Mouse (Mus musculus) left cerebral cortex, postnatal 4 days (tissue): Measurements from ENCODE around the gene Fam174a. TPM values are rescaled to one million over a fixed set of nuclear protein-coding genes. Genes with fewer than 3 reads are reported as not detected.

Experiments used
- DNase-seq: peaks from one replicate; pipeline ENCODE4 v3.0.0-alpha.2; 2022
- intact Hi-C: fragments of 180-260 bp; cut with DNase I; formaldehyde crosslinking; loops from one replicate; pipeline ENCODE4 v1.15.1; 2025
- total RNA-seq, 2 experiments: library from RNA; stranded (reverse); gene quantifications; 2 replicates each; pipeline ENCODE4 v1.2.3; 2021

The Fam174a gene
- total RNA-seq = 10 to 100 TPM; 17.2 to 17.9 TPM

DNA sequence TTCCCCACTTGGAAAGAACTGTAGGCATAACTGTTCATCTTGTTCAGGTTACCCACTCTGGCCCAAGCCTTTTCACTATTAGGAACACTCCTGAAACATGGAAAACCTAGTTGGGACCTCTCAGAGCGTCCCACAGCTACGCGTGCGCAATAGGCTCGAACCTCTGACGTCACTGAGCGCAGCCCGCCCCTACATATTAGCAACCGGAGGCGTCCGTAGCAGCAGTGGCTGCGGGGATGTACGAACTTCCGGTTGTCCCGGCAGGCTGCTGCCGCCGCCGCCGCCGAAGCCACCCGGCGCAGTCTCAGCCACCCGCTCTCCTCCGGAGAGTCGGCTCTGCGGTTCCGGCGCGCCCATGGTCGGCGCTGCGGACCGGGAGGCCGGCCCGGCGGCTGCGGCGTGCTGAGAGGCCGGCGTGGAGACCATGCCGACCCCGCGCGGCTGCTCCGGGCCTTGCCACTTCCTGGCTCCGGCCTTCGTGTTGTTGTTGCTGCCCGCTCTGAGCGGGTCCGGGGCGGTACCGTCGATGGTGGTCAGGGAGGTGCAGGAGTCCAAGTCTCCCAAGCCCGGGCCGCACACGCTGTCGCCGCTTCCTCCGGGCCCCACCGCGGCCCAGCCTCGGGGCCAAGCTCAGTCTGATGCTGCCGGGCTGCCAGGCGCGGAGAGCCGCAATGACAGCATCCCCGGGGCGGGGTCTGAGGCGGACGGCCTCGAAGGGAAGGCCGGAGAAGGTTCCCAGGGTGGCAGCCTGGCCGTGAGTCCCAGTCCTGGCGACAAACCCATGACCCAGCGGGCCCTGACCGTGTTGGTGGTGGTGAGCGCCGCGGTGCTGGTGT is at the start of gene Fam174a:
TSS of gene Fam174a (plus strand) at position 231 of the 836 bp plus-strand sequence.
- peak; percentile 93 for DNase-seq
- intact Hi-C loops = loop anchor here (10.0 kb wide), 1 partner anchor 1169 kb away; no protein-coding TSS in a partner anchor

DNA sequence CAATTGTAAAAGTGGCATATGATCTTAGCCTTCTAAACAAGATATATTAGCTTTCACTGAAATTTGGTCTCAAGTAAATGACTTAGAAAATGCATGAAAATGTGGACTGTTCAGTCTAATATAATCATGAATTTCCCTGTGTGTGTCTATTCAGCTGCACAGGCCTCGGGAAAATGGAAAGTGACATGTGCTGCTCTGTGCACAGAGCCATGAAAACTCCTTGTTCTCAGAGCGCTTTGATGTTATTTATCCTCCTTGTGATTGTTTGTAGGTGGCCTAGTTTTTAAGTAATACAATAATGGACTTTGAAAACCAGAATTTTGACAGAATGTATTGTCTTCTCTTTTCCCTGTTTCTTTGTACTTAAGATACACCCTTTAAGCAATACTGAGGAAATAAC is 49.6 kb upstream of the Fam174a start:
- intact Hi-C loops = no loop called here
- no peak for DNase-seq

DNA sequence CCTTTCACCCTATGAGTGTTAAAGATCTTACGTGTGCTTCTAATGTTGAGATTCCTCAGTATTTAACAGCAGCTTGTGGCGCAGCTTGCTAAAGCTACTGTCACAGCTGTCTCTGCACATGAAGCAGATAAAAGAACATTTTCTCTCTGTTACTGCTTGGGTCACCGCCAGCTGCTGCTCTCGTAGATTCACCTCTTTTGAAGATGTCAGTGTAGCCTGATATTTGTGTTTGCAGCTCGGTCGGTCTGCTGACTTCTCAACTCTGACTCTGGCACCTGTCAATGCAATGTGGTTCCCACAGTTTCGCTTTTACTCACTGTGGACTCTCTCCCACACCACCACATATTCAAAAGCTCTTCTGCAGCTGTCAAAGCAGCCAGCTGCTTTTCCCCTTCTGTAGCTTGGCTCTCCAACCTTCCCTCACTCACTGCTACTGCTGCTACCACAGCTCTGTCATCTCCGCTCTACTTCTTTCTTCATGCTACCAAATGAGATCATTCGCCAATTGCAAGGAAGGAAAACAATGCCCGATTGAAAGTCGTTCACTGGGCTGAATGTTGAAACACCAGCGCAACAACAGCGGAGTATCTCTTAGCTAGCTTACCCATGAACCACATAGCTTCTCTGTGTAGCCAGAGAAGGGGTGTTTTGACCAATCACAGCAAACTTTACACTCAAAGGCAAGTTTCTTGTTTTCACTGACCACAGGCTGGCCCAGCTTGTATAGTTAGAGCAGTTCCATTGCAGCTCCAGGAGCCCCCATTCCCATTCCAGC is 45.3 kb upstream of the Fam174a start:
- DNase-seq = no peak
- intact Hi-C loops = no loop called here

DNA sequence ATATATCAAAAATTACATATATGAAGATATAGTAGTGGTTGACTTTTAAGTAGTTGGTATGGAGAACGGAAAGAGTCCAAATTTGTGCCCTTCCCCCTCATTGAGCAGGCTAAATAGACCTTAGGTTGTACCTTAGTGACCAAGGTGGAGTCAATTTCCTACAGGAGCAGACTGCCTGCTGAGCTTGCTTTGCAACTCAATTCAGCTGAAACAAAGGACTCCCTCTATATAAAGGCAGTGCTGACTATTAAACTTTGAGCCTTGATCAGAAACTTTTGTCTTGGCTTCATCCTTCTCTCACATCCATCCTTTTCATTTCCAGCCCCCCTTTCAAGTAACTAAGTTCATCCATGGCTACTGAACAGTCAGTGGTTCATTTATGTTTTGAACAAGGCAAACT is 40.1 kb upstream of the Fam174a start:
- intact Hi-C loops = no loop called here
- DNase-seq = no peak

DNA sequence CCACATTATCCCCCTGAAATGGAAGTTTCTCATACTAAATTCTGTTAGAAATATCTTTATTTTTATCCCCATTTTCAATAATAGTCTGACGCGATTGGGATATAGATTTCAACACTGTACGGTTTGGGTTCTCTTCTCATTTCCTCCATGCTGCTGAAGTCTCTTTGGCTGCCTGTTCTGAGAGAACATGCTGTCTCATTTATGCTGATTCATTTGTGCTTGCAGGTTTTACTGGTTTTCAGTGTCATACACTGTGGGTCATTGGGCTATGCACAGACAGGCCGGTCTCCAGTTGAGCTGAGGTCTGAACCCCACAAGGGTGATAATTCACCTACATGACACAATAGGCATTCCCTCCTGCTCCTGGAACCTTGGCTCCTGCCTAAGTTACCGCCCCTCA is 5.1 kb upstream of the Fam174a start:
- no peak for DNase-seq
- intact Hi-C loops = no loop called here

DNA sequence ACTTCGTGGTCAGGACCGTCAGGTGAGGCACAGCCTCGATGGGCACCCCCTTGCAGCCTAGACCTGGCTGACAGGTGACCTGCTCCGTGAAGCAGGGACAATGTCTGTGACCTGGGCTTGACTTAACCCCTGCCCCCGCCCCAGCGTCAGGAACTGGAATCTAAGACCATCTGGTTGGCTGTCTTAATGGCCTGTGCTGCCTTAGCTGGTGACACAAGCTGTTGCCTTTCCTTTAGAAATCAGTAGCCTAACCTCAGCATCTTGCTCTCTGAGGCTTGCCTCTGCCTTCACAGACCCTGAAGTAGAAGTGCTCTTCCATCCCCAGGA is 769 bp downstream of the Fam174a start:
- intact Hi-C loops = loop anchor here (10.0 kb wide), 1 partner anchor 1169 kb away; no protein-coding TSS in a partner anchor
- DNase-seq = no peak

DNA sequence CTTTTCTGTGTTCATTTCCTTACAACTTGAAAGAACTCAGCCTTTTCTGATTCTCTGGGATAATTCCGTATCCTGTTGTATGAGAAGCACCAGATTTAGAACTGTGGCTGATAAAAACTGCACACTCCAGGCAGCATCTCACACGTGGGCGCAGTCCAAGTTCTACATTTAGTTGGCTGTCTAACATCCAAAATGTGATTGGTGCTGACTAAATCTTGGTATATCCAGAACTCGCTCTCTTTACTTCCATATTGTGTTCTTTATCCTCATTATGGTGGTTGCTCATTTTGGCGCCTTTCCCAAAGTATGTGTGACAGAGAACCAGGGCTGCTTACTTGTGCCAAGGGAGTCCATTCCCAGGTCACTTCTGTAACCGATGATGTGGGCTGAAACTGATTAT is 2.6 kb downstream of the Fam174a start:
- DNase-seq = peak; percentile 3
- intact Hi-C loops = loop anchor here (10.0 kb wide), 1 partner anchor 1171 kb away; no protein-coding TSS in a partner anchor

DNA sequence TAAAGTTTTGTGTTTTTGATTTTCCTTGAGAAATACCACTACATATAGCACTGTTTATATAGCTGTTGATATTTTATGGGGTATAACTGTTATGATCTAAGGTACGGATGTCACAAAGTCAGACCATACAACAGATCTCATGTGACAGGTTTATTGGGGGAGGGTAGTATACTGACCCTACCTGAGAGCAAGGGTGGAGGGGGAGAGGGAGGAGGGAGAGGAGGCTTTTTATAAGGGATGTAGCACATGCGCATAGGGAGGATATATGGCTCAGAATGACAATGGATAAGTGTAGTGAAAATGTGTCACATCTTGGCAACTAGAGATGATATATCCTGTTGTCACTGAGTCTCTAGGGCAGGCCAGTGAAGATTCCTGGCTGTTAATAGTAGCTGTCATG is 8.8 kb downstream of the Fam174a start:
- intact Hi-C loops = no loop called here
- DNase-seq = no peak

DNA sequence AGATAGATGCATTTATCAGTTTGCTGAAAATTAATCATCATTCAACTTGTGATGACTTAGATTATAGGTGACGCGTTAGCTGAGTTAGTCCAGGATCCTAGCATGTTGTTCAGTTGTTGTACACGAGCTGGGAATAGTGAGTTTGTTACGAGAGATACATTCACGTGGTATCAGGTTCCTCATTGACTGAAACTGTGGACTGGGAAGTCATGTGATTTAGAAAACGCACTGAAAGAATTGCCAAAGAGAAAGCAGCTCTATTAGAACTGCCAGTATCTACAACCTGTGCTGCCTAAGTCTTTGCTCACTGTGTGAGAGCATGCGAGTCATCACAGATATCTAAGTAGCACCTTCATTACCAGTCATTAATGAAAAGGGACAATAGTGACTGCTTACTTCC is 9.6 kb downstream of the Fam174a start:
- no peak for DNase-seq
- intact Hi-C loops = no loop called here

DNA sequence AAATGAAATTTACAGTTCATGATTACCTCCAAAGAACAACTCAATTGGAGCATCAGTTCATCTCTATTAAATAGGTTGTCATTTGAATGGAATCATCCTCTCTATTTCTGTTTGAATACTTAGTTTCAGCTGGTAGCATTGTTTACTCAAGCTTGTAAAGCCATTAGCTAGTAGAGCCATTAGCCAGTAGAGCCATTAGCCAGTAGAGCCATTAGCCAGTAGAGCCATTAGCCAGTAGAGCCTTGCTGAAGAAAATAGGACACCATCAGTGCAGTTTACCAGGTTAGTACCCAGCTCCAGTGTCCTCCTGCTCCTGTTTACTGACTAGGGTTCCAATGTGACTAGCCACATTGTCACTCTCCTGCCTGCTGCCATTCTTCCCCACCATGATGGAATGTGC is 13.4 kb downstream of the Fam174a start:
- intact Hi-C loops = no loop called here
- DNase-seq = no peak

DNA sequence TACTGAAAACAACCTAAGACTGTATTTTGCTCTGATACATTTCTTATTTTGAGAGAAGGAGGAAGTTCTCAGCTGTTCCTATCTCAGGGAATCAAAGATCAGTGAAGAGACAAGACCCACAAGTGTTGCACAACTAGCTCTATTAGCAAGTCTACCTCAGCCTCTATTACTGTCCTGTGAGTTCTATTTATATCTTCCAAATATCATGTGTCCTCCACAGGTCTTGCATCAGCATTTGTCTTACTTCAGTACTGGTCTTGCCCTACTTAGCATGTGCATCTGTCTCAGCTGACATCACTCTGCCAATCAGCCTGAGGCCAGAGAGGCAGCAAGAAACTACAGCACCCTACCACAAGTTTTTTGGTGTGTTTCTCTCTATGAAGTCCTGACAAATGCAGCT is 26.2 kb downstream of the Fam174a start:
- intact Hi-C loops = no loop called here
- no peak for DNase-seq

DNA sequence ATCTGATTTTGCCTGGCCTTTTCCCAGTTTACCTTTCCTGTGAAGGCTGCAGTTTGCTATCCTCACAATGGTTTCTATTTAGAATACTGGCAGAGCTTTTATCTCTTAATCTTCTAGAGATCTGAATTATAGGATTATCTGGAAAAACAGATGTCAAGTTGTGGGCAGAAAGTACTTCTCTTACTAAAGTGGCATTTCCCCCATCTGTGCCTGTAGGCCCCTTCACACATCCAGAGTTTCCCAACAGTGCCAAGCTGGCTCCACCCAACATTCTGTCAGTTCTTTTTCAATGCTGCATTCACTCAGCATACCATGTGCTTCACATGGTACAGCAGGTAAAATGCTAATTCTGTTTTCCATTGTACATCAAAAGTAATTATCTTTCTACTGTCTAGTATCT is 28.8 kb downstream of the Fam174a start:
- intact Hi-C loops = no loop called here
- DNase-seq = peak; percentile 20

DNA sequence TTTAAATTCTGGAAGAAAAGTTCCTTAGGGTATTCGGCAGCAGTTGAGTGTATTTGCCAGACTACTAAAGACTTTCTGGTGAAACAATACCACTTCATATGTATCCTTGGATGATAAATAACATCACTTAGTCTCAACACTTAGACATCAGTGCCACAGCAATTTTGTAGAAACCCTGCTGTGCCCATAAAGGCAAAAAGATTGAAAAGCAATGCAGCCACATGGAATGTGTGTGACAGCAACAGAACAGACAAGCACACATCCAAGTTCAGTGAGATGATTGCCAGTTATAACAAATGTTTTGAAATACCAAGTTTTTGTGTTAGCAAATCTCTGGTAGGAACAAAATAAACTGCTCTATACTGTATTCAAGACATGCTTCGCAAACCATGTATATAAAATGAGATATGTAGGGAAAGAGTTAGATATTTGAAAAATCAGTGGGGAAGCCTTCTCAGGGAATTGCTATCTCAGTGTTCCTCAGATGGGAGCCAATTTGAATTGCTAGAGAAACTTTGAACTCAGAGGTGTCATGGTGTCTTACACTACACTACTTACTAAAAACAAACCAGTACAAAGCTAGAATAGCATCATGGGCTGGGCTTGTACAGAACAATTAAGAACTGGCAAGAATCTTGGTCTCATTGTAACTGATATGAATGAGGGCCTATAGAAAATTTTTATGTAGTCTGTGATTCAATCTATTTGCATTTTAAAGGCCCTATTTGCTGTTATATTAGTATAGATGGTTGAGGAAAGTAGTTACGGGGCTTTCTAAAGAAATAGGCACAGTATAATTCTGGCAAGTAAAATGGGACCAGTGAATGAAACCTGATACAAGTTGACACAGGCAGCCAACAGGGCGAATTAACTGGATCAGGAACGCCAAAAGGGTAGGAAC is 30.4 kb downstream of the Fam174a start:
- intact Hi-C loops = no loop called here
- no peak for DNase-seq

DNA sequence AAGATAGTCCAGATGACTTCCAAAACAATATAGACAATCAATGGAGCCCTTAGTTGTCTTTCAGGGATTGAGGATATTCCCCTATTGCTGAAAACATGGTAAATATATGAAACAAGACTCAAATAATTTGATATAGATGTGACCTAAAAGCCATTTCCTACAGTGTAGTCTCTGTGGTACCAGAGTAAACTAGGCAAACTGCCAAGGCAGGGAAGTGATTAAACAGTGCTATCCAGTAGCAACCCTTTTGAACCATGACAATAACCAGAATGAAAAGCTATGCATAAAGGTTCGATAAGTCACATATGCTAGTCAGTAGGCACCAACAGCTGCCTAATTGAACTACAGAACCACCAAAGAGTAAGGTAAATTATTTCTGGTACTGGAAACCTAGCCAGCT is 40.7 kb downstream of the Fam174a start:
- intact Hi-C loops = no loop called here
- DNase-seq = no peak

DNA sequence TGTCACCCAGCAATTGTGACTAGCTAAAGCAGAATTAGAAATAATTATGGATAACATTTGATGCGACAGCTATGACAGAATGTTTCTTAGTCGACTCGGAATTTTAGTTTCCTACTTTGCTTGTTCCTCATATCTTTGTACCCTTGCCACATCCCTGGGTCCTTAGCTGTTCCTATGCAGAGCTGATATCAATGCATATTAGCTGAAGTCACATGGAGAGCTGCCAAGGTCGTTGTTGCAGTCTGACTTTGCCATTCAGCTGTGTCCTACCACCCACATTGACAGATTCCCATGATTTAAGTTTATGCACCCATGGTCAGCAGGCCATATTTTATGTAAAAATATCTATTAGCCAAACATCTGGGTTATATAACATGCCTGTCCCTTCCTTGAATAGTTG is 43.5 kb downstream of the Fam174a start:
- intact Hi-C loops = no loop called here
- DNase-seq = peak; percentile 4

DNA sequence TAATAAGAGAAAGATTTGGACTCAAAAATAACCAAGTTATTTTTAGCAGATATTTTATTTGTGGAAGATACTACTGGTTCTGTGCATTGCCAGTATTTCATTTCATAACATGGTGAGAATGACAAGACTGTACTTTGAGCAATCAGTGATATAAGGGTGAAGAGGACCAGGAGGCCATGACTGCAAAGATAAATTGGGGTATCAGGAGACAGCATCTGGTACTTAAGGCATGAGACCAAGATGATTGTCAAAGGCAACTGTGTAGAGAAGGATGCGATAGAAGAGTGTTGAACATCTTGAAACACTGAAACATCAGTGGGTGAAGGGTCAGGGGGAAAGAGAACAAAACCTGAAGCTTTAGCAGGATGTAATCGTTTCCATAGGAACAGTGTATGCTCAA is 50.3 kb downstream of the Fam174a start:
- intact Hi-C loops = no loop called here
- no peak for DNase-seq

DNA sequence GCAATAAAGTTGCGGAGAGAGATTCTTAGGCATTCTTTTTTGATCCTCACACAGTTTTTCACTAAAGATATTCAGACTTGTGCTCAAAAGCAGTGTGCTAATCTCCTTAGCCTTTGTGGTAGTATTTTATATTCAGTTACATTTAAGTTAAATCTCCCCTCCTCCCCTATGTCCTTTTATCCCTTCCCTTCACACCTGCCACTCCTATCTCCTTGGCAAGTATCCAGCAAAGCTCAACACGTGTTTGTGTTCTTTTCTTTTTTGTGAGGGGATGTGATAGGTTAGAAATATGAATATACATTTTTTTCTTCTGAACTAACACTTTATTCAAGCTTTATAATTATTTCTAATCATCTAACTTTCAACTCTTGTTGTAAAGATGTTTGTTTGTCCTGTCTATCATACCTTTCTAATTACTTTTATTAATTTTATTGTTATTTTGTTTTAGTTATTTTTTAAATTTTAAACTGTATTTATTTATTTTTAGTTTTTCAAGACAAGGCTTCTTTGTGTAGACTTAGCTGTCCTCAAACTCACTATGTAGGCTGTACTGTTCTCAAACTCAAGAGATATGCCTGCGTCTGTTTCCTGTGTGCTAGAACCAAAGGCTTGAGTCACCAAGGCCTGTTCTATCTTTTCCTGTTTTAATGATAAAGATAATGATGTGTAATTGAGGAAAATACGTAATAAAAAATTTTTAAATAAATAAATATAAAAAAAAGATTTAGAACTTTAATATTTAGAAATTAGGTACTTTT is 53.4 kb downstream of the Fam174a start:
- DNase-seq = no peak
- intact Hi-C loops = no loop called here

DNA sequence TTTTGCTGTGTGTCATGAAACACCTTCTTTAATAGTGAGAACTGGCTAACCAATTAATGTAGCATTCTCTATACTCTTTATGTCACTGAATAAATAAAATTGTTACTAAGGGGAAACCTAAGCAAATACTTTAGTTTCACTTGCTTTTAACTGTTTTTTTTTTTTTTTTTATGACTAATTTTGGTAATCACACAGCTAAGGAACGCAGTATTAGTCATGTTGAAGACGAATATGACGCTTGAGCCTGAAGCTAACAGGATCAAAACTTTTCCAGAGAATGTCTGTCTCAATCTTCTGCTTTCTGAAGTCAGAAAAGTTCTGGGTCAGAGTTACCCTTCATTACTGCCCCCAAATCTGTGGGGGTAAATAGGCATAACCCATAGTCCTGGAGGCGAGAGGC is 54.3 kb downstream of the Fam174a start:
- intact Hi-C loops = no loop called here

DNA sequence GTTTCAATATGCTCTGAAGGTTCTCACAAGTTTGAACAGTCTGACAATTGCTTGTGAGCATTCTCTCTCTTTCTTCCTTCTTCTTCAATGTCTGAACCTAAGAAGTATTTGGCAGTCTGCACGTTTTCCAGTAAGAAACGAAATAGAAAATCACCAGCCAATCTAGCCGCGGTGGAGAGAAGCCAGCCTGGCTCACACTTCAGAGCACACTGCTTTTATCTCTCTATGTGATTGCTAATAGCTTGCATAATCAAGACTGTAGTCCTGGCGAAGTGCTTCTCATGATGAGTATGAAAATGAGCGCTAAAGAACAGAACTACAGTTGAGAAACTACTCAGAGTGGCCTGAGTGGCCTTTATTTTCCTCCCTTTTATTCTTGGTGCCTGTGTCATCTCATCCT is 62.0 kb downstream of the Fam174a start:
- intact Hi-C loops = no loop called here
- DNase-seq = no peak

More for the DNA sequence above, 54.3 kb downstream of the Fam174a start:
- DNase-seq = no peak

DNA sequence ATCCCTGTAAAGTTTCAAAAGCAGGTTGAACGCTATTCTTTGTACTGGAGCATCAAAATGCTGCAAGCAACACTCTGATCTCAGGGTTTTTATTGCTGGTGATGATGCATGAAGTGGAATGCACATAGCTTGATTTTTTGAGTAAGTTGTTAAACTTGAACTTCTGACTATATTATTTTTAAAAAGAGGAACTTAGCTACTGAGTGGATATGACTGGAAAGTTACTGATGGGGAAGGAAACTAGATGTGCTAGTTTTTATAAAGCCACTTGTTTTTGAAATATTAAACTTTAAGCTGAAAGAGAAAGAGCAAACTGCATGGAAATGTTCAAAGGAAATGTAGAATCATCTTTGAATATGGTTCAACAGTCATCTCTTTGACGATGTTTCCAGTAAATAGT is 67.6 kb downstream of the Fam174a start:
- DNase-seq = no peak
- intact Hi-C loops = no loop called here
